Mouse (Mus musculus) megakaryocyte-erythroid progenitor cell, adult 5-6 weeks (primary cell): ENCODE results near the gene Fstl3. TPM values are rescaled to one million over a fixed set of nuclear protein-coding genes. Genes with fewer than 3 reads are reported as not detected.

Experiments
- ATAC-seq: replicated peaks from 2 replicates; pipeline ENCODE4 v1.8.0; 2016; ENCODE audit warnings: mild to moderate bottlenecking, inconsistent platforms; ENCODE audit not compliant: severe bottlenecking, poor library complexity, low FRiP score, low TSS enrichment
- total RNA-seq, 2 experiments: library from RNA; stranded (forward) in 1 of 2; stranded (reverse) in 1 of 2; fragments of 200-1000, 215-1000 nt in 1 of 2; fragments of >200 nt in 1 of 2; fragmentation: Nextera tagmentation in 1 of 2; gene quantifications; 2 replicates each; pipeline ENCODE4 v1.2.3; 2014 to 2017

Gene Fstl3
- total RNA-seq (2014; fragmentation: Nextera tagmentation) = 0.49 and 0.96 TPM in 2 replicates
- 0.66 and 0.80 TPM in 2 replicates for total RNA-seq (2017)

DNA sequence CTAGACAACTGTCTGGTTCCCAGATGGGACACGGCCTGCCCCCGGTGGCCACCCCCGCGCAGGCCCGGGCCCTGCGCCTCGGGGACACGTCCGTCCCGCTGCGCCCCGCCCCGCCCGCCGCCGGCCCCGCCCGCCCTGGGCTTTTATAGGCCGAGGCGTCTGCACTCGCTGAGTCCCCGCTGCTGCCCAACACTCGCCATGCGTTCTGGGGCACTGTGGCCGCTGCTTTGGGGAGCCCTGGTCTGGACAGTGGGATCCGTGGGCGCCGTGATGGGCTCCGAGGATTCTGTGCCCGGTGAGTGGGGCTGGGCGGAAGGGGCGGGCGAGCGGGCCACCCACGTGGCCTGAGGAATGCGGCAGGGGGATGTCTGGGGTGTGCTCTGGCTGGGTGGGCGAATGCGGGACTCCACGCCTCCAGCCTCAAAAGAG lies at the start of gene Fstl3:
Gene Fstl3 (plus strand): TSS at position 170 of the 429 bp plus-strand sequence.
- ATAC-seq = no peak

DNA sequence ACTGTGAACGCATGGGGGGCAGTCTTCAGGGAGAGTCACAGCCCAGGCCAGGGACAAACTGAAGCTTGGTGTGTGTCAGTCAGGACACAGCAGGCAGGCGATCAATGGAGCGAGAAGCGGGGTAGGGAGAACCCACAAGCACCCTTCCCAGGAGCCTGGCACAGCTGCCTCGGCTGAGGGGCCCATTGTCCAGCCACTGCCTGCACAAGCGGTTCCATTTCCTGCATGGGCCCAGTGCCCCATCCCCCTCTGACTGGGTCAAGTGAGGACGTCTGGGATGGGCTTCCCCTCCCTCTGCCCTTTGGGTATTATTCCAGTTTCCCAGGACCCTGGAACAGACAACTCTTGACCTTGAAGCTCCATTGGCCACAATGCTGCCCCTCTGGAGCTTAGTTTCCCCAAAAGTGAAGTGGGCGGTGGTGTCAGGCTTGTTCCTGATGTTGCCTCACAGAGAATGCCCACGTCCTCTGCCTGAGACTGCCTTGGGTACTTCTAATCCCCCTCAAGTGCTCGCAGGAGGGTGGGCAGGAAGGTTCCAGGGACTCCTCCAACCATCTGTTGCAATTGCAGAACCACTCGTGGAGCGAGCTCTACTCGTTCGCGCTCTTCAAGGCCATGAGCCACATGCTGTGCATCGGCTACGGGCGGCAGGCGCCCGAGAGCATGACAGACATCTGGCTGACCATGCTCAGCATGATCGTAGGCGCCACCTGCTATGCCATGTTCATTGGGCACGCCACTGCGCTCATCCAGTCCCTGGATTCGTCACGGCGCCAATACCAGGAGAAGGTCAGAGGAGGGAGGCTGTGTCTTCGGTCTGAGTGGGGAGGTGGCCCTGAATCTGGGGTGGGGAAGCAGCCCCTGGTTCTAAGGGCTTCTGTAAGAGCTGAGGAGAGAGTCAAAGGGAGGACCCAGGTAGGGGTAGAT lies 48.5 kb upstream of the Fstl3 start:
- no peak for ATAC-seq

DNA sequence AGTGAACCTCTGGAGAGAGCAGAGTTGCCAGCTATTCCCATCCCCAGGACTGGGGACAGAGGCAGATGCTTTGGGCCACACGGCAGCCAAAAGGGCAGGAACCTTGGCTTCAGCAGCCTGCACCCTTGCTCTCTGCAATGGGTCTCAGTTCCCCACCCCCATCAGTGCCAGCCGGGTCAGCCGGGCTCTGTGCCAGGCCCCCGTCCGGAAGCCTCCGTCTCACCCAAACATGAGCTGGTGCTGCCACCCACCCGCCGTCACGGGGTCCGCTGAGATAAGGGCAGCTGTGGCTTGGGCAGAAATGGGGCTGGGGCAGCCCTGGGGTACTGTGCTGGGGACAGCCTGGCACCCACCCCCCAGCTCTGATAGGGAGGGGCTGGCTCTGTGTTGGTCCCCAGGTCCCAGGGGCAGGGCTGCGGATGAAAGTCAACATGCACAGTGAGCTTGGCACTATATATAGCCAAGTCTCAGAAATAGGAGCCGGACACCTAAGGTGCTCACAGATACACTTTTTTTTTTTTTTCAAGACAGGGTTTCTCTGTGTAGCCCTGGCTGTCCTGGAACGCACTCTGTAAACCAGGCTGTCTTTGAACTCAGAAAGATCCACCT lies 47.6 kb upstream of the Fstl3 start:
- ATAC-seq = no peak

- no peak for ATAC-seq
Measured at GRCm38 (mm10) chr10:79732500-79732899, 44.6 kb upstream of the Fstl3 start.

DNA sequence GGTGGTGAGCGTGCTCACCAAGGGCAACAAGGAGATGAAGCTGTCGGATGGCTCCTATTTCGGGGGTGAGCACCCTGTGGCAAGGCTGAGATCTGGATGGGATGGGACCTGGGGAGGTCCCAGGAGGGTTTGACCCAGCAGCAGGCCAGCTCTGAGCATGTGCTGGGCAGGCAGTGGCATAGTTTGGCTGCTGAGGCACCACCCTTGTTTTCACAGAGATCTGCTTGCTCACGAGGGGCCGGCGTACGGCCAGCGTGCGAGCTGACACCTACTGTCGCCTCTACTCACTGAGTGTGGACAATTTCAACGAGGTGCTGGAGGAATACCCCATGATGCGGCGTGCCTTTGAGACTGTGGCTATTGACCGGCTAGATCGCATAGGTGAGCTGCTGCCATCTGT lies 43.2 kb upstream of the Fstl3 start:
- no peak for ATAC-seq

- no peak for ATAC-seq
Measured at GRCm38 (mm10) chr10:79735361-79735760, 41.7 kb upstream of the Fstl3 start.

DNA sequence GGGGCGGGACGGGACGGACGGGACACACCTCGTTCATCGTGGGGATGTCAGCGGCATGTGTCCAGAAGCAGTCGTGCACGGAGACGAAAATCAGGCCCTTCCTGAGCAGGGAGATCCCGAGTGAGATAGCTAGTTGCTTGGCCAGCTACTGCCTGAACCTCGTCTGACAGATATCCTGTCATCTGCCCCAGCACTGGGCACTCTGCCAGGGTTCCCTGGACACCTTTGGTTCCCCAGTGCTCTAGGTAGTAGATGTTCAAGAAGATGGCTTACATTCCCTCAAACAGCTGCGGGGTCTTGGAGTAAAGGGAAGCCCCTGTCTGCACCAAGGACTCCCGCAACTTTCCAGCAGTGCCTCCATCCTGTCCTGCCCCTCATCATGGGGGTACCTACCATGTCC lies 40.4 kb upstream of the Fstl3 start:
- no peak for ATAC-seq

GRCm38 (mm10) chr10:79738259-79738658 lies 38.8 kb upstream of the Fstl3 start:
- ATAC-seq = peak; percentile 55

GRCm38 (mm10) chr10:79739234-79739633 lies 37.8 kb upstream of the Fstl3 start:
- ATAC-seq = peak; percentile 13; the same call in 1 of the 2 replicates

- no peak for ATAC-seq
Measured at GRCm38 (mm10) chr10:79740863-79741262, 36.2 kb upstream of the Fstl3 start.

DNA sequence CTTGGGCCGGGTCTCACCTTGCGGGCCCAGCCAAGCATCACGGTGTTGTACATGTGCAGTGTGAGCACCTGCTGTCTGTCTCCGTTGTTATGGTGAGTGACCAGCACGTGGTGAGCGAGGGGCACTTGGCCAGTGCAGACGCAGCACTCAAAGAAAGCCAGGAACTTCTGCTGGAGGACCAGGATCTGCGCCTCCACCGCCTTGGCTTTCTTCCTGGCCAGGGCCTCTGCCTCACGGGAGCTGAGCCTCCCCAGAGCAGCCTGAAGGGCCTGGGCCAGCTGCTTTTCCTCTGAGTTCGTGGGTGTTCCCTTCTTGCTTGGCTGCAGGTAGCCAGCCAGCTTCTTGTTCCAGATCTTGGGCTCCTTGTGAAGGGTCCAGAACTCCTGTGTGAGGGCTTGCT lies 33.9 kb upstream of the Fstl3 start:
- ATAC-seq = no peak

GRCm38 (mm10) chr10:79743650-79744365 lies 33.3 kb upstream of the Fstl3 start:
- no peak for ATAC-seq

GRCm38 (mm10) chr10:79745411-79745810 lies 31.7 kb upstream of the Fstl3 start:
- ATAC-seq = no peak

DNA sequence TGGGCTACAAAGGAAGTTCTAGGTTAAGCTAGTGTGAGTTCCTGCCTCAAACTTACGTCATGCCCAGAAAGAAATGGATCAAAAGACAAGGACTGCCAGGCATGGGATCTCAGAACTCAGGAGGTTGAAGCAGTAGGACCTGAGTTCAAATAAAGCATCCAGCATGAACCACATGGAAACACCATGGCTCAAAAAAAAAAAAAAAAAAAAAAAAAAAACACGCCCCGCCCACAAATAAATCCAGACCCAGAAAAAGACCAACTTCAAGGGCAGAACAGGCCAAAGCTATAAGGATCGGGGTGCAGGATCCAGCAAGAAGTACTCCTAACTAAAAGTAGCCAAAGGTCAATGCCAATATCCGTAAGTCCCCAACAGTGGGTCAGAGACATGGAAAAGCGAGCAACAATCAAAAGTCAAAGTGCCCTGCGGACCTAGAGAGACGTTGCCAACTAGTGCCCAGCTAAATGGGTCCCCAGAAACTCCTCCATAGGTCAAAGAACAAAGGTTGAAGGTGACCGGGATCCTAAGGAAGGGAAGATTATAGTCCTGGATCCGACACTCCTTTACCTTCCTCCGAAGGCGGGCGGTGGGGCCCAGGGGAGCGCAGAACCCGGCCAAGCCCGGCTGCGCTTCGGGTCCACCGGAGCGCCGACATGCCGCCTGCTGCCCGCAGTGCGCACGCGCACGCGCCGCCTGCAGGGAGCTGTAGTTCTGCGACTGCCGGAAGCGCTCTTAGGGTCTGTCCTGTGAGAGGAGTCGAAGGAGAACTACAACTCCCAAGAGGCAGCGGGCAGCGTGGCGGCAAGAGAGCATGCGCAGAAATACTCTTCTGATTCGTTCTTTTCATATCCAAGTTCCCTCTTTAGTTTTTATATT lies 30.9 kb upstream of the Fstl3 start, which contains the start of gene Polrmt:
Gene Polrmt (minus strand): TSS at position 684 of the 876 bp plus-strand sequence.
- peak; percentile 94 for ATAC-seq

DNA sequence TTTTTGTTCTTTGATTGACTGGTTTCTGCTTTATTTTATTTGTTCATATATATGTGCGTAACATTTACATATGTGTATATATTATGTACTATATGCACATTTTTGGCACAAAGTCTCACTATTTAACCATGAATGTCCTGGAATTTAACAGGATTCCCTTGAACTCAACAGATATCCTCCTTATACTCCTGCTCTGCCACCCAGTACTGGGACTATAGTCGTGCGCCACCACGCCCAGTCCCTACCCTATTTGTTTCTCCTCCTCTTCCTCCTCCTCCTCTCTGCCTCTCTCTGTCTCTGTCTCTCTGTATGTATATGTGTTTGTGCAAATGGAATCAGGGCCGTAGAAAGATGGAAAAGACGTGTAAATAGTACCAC lies 30.3 kb upstream of the Fstl3 start:
- peak; percentile 53 for ATAC-seq

- ATAC-seq = no peak
Measured at GRCm38 (mm10) chr10:79748496-79748895, 28.6 kb upstream of the Fstl3 start.

GRCm38 (mm10) chr10:79754856-79755516 lies 22.1 kb upstream of the Fstl3 start, which contains the start of gene Fgf22:
Fgf22 (plus strand) TSS chr10:79755076.
- peak; percentile 72 for ATAC-seq

DNA sequence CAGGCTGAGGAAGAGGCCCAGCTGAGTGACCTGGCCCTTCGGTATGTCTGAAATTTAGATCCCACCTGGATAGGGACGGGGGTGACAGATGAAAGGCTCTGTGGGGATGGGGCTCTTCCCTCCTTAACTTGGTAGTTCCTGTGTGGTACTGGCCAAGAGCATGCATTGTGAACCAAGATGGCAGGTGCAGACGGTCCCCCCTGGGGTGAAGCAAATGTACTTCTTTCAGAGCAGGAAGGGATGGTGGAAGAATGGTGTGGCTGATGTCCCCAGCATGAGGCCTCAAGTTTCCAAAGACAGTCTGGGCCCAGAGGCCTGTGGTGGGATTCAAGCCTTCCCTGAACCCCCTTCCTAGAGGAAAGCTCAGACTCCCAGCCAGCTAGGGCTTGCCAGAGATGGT lies 21.2 kb upstream of the Fstl3 start:
- no peak for ATAC-seq
